Mouse (Mus musculus) intestine, embryonic 14.5 days (tissue): ENCODE results near the gene Rpl19. TPM values are rescaled to one million over a fixed set of nuclear protein-coding genes. Genes with fewer than 3 reads are reported as not detected.

Experiments
- ATAC-seq: fragments of 200-750 bp; cut with Nextera tagmentation; replicated peaks from 2 replicates; pipeline ENCODE4 v1.8.0; 2017; ENCODE audit warnings: low read depth, moderate number of reproducible peaks, moderate TSS enrichment, moderate library complexity; ENCODE audit not compliant: low FRiP score, low TSS enrichment
- DNase-seq: peaks from one replicate; pipeline ENCODE4 v3.0.0-alpha.2; 2018; ENCODE audit warnings: low spot score
- H3K27ac ChIP-seq: fragments of 300-500 bp; sonication (generic); 2 replicates; pipeline ENCODE4 v1.5.1; 2014; ENCODE audit warnings: low read depth, mild to moderate bottlenecking, control low read depth
- H3K27me3 ChIP-seq: fragments of 300-500 bp; sonication (generic); replicated peaks from 2 replicates; pipeline ENCODE4 v1.6.1; 2014; ENCODE audit warnings: low read length, control low read depth; ENCODE audit not compliant: control insufficient read depth, insufficient read depth
- H3K36me3 ChIP-seq: fragments of 300-500 bp; sonication (generic); 2 replicates; pipeline ENCODE4 v1.6.1; 2014; ENCODE audit warnings: low read length, control low read depth; ENCODE audit not compliant: control insufficient read depth, insufficient read depth
- H3K4me1 ChIP-seq: fragments of 300-500 bp; sonication (generic); replicated peaks from 2 replicates; pipeline ENCODE4 v1.6.1; 2014; ENCODE audit warnings: low read length, control low read depth, mixed read lengths; ENCODE audit not compliant: control insufficient read depth, insufficient read depth
- H3K4me2 ChIP-seq: fragments of 300-500 bp; sonication (generic); 2 replicates; pipeline ENCODE4 v1.6.1; 2014; ENCODE audit warnings: low read length
- H3K4me3 ChIP-seq: fragments of 300-500 bp; sonication (generic); 2 replicates; pipeline ENCODE4 v1.5.1; 2014; ENCODE audit warnings: low read depth, low read length, control low read depth, mixed read lengths
- H3K9ac ChIP-seq: fragments of 300-500 bp; sonication (generic); 2 replicates; pipeline ENCODE4 v1.6.1; 2014; ENCODE audit warnings: mild to moderate bottlenecking, low read length
- H3K9me3 ChIP-seq: fragments of 300-500 bp; sonication (generic); 2 replicates; pipeline ENCODE4 v1.6.1; 2016; ENCODE audit warnings: low read length, control low read depth; ENCODE audit not compliant: control insufficient read depth
- WGBS: fragments of 180-500 bp; shearing (Covaris S2); extraction: QIAGEN DNeasy Blood & Tissue Kit; methylation state at CpG from one replicate; pipeline ENCODE4 v1.1.7; 2014; 5-methylcytosine and 5-hydroxymethylcytosine counted together
- polyA plus RNA-seq: library from polyadenylated mRNA; unstranded; fragments of >200 nt; fragmentation: Nextera tagmentation; extraction: Ambion mirVana; gene quantifications from 2 replicates; pipeline ENCODE4 v1.2.1, GENCODE M21; 2014

The Rpl19 gene
- polyA plus RNA-seq, 1 experiment from 2014 or later = 1,242 TPM

- no peak for DNase-seq
- H3K4me3 ChIP-seq = no peak overlapping the region
- WGBS = 79% methylated on average over 3 of the region's 3 CpGs
- peaks cover 30% of the 10 kb centered on the region for H3K4me1 ChIP-seq
- peaks cover 17% of the 10 kb centered on the region for H3K36me3 ChIP-seq
- H3K27me3 ChIP-seq = no peaks in the 10 kb centered on the region
- H3K27ac ChIP-seq = no peak overlapping the region
- ATAC-seq = no peak
- H3K9ac ChIP-seq = no peak overlapping the region
- no peak overlapping the region for H3K4me2 ChIP-seq
- no peaks in the 10 kb centered on the region for H3K9me3 ChIP-seq
Observed at GRCm38 (mm10) chr11:98024516-98024915, 2.0 kb upstream of the Rpl19 start.

DNA sequence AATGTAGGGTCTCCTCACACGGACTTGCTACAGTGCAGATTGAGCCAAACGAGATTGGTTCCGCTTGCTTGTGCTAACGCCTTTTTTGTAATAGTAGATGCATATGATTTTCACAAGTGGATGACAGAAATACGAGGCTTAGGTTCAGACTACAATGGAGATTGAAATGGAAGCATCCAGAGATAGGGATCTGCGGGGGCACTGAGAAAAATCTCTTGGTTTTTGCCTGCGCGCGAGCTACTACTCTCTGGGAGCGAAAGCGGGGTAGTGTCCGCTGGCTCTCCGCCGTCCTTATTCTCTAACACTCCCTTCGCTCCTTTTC, 301 bp upstream of the Rpl19 start:
- Histone ChIP-seq H3K4me2 (peak overlapping the region; percentile 98), H3K9me3 (no peaks in the 10 kb centered on the region), H3K9ac (peak overlapping the region; percentile 100), H3K27me3 (no peaks in the 10 kb centered on the region), H3K36me3 (peaks cover 34% of the 10 kb centered on the region), H3K4me1 (peaks cover 18% of the 10 kb centered on the region), H3K27ac (peak overlapping the region; percentile 87), H3K4me3 (peak overlapping the region; percentile 100)
- WGBS = 4% methylated on average over 15 of the region's 15 CpGs
- DNase-seq = no peak
- ATAC-seq = no peak; the same call in 1 of the 2 replicates

GRCm38 (mm10) chr11:98027297-98027688, 783 bp downstream of the Rpl19 start:
- peak overlapping the region; percentile 100 for H3K4me3 ChIP-seq
- peak overlapping the region; percentile 98 for H3K4me2 ChIP-seq
- no peaks in the 10 kb centered on the region for H3K27me3 ChIP-seq
- peak overlapping the region; percentile 87 for H3K27ac ChIP-seq
- under 1% methylated on average over 18 of the region's 18 CpGs for WGBS
- no peaks in the 10 kb centered on the region for H3K9me3 ChIP-seq
- ATAC-seq (no peak), DNase-seq (no peak)
- peaks cover 10% of the 10 kb centered on the region for H3K4me1 ChIP-seq
- H3K36me3 ChIP-seq = peaks cover 35% of the 10 kb centered on the region
- H3K9ac ChIP-seq = peak overlapping the region; percentile 100

DNA sequence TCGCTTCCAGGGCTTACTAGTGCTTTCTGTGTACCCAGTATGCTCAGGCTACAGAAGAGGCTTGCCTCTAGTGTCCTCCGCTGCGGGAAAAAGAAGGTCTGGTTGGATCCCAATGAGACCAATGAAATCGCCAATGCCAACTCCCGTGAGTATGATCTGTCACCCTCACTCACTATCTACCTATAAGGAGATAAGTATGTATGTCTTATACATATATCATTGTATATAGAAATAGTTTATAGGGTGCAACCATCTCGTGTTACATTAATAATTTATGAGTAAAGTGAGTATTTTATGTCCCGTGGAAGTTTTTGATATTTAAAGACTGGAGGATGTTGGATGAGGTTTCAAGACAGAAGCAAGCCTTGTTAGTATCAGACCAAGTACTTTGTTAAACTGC, 1.3 kb downstream of the Rpl19 start:
- H3K27me3 ChIP-seq = no peaks in the 10 kb centered on the region
- ATAC-seq = no peak
- peaks cover 10% of the 10 kb centered on the region for H3K4me1 ChIP-seq
- peak overlapping the region; percentile 100 for H3K4me3 ChIP-seq
- H3K4me2 ChIP-seq = peak overlapping the region; percentile 98
- 22% methylated on average over 7 of the region's 7 CpGs for WGBS
- no peak for DNase-seq
- peaks cover 35% of the 10 kb centered on the region for H3K36me3 ChIP-seq
- H3K27ac ChIP-seq = no peak overlapping the region
- no peaks in the 10 kb centered on the region for H3K9me3 ChIP-seq
- peak overlapping the region; percentile 100 for H3K9ac ChIP-seq

- 53% methylated on average over 5 of the region's 5 CpGs for WGBS
- ATAC-seq (no peak), DNase-seq (peak; percentile 59)
Observed at GRCm38 (mm10) chr11:98030701-98031442, 4.4 kb downstream of the Rpl19 start.

DNA sequence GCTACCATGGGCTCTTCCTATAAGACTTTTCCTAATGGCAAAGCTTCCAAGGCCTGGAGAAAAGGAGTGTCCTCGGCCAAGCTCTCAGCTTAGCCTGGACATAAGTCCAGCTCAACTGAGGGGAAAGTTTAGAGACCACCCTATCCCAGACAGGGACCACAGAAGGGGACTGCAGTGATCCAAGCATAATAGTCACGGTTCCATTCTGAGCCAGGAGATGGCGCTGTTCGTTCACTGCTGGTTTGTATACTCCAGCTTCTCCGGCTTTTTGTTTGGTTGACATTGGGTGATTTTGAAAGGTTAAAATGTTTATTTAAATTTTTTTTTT, 4.9 kb downstream of the Rpl19 start:
- H3K4me2 ChIP-seq = no peak overlapping the region
- no peak overlapping the region for H3K27ac ChIP-seq
- DNase-seq (peak; percentile 94), ATAC-seq (peak; percentile 42; the same call in 1 of the 2 replicates)
- H3K4me1 ChIP-seq = peaks cover 8% of the 10 kb centered on the region; the same call in 1 of the 2 replicates
- H3K9ac ChIP-seq = no peak overlapping the region
- H3K36me3 ChIP-seq = peaks cover 35% of the 10 kb centered on the region
- WGBS = 6% methylated on average over 5 of the region's 5 CpGs
- no peak overlapping the region for H3K4me3 ChIP-seq
- H3K9me3 ChIP-seq = no peaks in the 10 kb centered on the region
- peaks cover 9% of the 10 kb centered on the region for H3K27me3 ChIP-seq

More at GRCm38 (mm10) chr11:98030701-98031442, 4.4 kb downstream of the Rpl19 start:
- H3K27ac ChIP-seq = no peak overlapping the region
- peaks cover 8% of the 10 kb centered on the region for H3K4me1 ChIP-seq
- no peak overlapping the region for H3K4me3 ChIP-seq
- peaks cover 5% of the 10 kb centered on the region; the same call in 1 of the 2 replicates for H3K27me3 ChIP-seq
- peaks cover 35% of the 10 kb centered on the region for H3K36me3 ChIP-seq
- H3K9ac ChIP-seq = no peak overlapping the region
- no peaks in the 10 kb centered on the region for H3K9me3 ChIP-seq
- H3K4me2 ChIP-seq = no peak overlapping the region

DNA sequence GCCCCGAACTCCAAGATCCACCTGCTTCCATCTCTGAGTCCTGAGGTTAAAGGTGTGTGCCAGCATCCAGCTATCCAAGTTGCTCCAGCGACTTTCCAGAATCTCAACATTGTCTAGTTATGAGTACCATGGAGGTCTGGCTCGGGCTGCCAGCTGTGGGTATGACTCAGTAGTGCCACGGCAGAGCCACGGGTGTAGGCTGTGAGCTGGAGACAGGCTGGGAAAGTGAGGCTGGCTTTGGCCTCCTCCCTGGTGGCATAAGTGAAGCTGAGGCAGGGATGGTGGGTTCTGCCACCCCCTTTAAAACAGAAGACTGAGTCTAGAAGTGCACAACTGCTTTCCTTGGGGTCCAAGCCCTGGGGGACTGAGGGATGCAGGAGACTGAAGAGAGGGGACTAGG, 7.6 kb downstream of the Rpl19 start:
- ATAC-seq (no peak), DNase-seq (no peak)
- Histone ChIP-seq H3K27ac (no peak overlapping the region), H3K4me3 (no peak overlapping the region), H3K36me3 (peaks cover 22% of the 10 kb centered on the region), H3K4me2 (no peak overlapping the region), H3K9me3 (no peaks in the 10 kb centered on the region), H3K27me3 (peaks cover 13% of the 10 kb centered on the region), H3K9ac (no peak overlapping the region), H3K4me1 (peaks cover 5% of the 10 kb centered on the region; the same call in 1 of the 2 replicates)
- 87% methylated on average over 5 of the region's 5 CpGs for WGBS

DNA sequence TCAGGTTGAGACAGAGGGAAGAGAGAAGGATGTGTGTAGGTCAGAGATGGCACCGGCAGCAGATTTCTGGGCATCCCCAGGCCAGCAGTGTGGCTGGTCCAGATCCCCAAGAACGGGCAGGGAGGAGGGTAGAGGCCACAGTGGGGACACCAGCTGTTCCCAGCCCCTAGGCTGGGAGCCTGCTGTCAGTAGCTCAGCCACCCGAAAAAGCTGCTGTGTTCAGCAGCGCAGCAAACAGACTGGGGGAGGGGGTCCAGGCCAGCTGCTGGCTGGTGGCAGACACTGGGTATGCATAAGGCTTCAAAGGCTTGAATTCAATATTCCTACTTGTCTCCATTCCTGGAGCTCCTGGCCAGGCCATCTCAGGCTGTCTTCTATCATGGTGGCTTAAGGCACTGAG, 8.3 kb downstream of the Rpl19 start:
- Histone ChIP-seq H3K4me1 (peaks cover 5% of the 10 kb centered on the region; the same call in 1 of the 2 replicates), H3K27ac (no peak overlapping the region), H3K4me3 (no peak overlapping the region), H3K27me3 (peaks cover 13% of the 10 kb centered on the region), H3K4me2 (no peak overlapping the region), H3K36me3 (peaks cover 15% of the 10 kb centered on the region), H3K9ac (no peak overlapping the region), H3K9me3 (no peaks in the 10 kb centered on the region)
- no peak for DNase-seq
- no peak for ATAC-seq
- WGBS = 47% methylated on average over 4 of the region's 4 CpGs

GRCm38 (mm10) chr11:98035977-98036377, 9.5 kb downstream of the Rpl19 start:
- DNase-seq (peak; percentile 64), ATAC-seq (peak; percentile 57; the same call in 1 of the 2 replicates)
- Histone ChIP-seq H3K27me3 (peaks cover 13% of the 10 kb centered on the region), H3K4me1 (peaks cover 5% of the 10 kb centered on the region; the same call in 1 of the 2 replicates), H3K36me3 (peaks cover 3% of the 10 kb centered on the region), H3K9ac (peak overlapping the region; percentile 35; the same call in 1 of the 2 replicates), H3K9me3 (no peaks in the 10 kb centered on the region), H3K4me3 (peak overlapping the region; percentile 17; the same call in 1 of the 2 replicates), H3K27ac (no peak overlapping the region), H3K4me2 (peak overlapping the region; percentile 57)
- WGBS = under 1% methylated on average over 27 of the region's 27 CpGs
